ENCODE assay signal across 17 mouse cellular contexts in the genomic region with DNA sequence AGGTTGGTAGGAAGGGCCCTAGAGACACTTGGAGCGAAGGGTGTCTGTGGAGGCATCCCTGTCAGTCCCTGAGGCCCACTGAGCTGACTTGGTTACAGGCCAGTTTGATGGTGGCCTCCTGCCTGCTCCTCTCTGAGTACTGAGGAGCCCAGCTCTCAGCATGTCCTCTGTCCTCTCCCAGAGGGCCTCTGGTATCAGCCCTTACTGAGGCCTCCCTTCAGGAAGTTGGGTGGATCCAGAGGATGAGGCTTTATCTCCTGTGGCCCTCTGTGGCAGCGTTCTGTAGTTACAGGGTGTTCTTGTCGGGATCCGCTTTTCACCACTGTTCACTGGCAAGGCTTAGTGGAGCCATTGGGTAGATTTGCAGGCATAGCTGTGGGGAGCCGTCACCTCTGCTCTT. TPM values are rescaled to one million over a fixed set of nuclear protein-coding genes. Genes with fewer than 3 reads are reported as not detected.
DNase-seq lines count a peak whose midpoint lies in the region; ATAC-seq and TF ChIP-seq lines count a peak whose summit lies in the region.
"Had no signal": no experiment of that assay in that cellular context is flagged by ENCODE, and none has a peak within 500 bp of the region (broad histone marks: within the 10 kb centered on the region; RNA-seq: fewer than 3 reads in every experiment).

No protein-coding gene starts in this region.

- ATAC-seq in hindbrain, embryonic 11.5 days (ENCODE audit: low FRiP score): no peak
- ATAC-seq in intestine, embryonic 16.5 days: peak; percentile 66
- ATAC-seq in megakaryocyte progenitor cell, adult 5-6 weeks (replicated peaks; ENCODE audit: poor library complexity): peak; percentile 56
- ATAC-seq in hindbrain, embryonic 13.5 days (ENCODE audit: low FRiP score): no peak

- no peaks in the 10 kb centered on the region for H3K9me3 ChIP-seq in hindbrain, embryonic 10.5 days
- H3K9me3 ChIP-seq in hindbrain, embryonic 11.5 days (ENCODE audit: control insufficient read depth, low read length): no peaks in the 10 kb centered on the region
- no peaks in the 10 kb centered on the region for H3K9me3 ChIP-seq in intestine, embryonic 16.5 days (ENCODE audit: control insufficient read depth, low read length)
- H3K9me3 ChIP-seq in hindbrain, embryonic 13.5 days: no peaks in the 10 kb centered on the region
- H3K9me3 ChIP-seq: embryonic facial prominence, embryonic 12.5 days; hindbrain, embryonic 15.5 days; midbrain, embryonic 10.5 days had no signal

- no peak overlapping the region for H3K4me3 ChIP-seq in hindbrain, embryonic 10.5 days
- H3K4me3 ChIP-seq in hindbrain, embryonic 11.5 days (ENCODE audit: low read depth, low read length): no peak overlapping the region
- H3K4me3 ChIP-seq in bone marrow, adult 2 months (replicated peaks; ENCODE audit: control insufficient read depth, low read depth, low read length): no peak overlapping the region
- H3K4me3 ChIP-seq in intestine, embryonic 16.5 days (ENCODE audit: low read length): no peak overlapping the region
- no peak overlapping the region for H3K4me3 ChIP-seq in hindbrain, embryonic 13.5 days
- H3K4me3 ChIP-seq: embryonic facial prominence, embryonic 12.5 days; hindbrain, embryonic 15.5 days; layer of hippocampus, adult 2 months; midbrain, embryonic 10.5 days; myocyte had no signal

- no peak overlapping the region for H3K4me2 ChIP-seq in hindbrain, embryonic 11.5 days (replicated peaks; ENCODE audit: low read depth, low read length)
- no peak overlapping the region for H3K4me2 ChIP-seq in intestine, embryonic 16.5 days (ENCODE audit: low read depth, low read length)
- H3K4me2 ChIP-seq in hindbrain, embryonic 13.5 days: no peak overlapping the region
- H3K4me2 ChIP-seq: embryonic facial prominence, embryonic 12.5 days; hindbrain, embryonic 15.5 days had no signal

- no peaks in the 10 kb centered on the region for H3K36me3 ChIP-seq in hindbrain, embryonic 10.5 days
- no peaks in the 10 kb centered on the region for H3K36me3 ChIP-seq in hindbrain, embryonic 11.5 days (ENCODE audit: control insufficient read depth, insufficient read depth, low read length)
- no peaks in the 10 kb centered on the region for H3K36me3 ChIP-seq in intestine, embryonic 16.5 days (ENCODE audit: control insufficient read depth, insufficient read depth, low read length)
- H3K36me3 ChIP-seq in hindbrain, embryonic 13.5 days: no peaks in the 10 kb centered on the region
- H3K36me3 ChIP-seq: embryonic facial prominence, embryonic 12.5 days; hindbrain, embryonic 15.5 days; midbrain, embryonic 10.5 days had no signal

- no peaks in the 10 kb centered on the region for H3K27me3 ChIP-seq in hindbrain, embryonic 10.5 days (ENCODE audit: insufficient read depth, poor library complexity, severe bottlenecking)
- no peaks in the 10 kb centered on the region for H3K27me3 ChIP-seq in hindbrain, embryonic 11.5 days (ENCODE audit: control insufficient read depth, insufficient read depth, low read length)
- H3K27me3 ChIP-seq in intestine, embryonic 16.5 days (replicated peaks; ENCODE audit: control insufficient read depth, insufficient read depth, low read length): no peaks in the 10 kb centered on the region
- H3K27me3 ChIP-seq in hindbrain, embryonic 13.5 days: no peaks in the 10 kb centered on the region
- H3K27me3 ChIP-seq: embryonic facial prominence, embryonic 12.5 days; hindbrain, embryonic 15.5 days had no signal

- no peak for DNase-seq in hindbrain, embryonic 10.5 days (ENCODE audit: low spot score)
- no peak for DNase-seq in hindbrain, embryonic 11.5 days (ENCODE audit: low spot score)
- DNase-seq in left cerebral cortex, postnatal 10 days (ENCODE audit: extremely low spot score in 1 of 2, low spot score in 2 of 2): no peak
- no peak for DNase-seq in urinary bladder, postnatal 4 days (ENCODE audit: low spot score in 2 of 2)
- DNase-seq: adrenal gland, adult 2 months; cerebellum, postnatal 36 days; kidney, adult 9 months; lung, adult 18-20 months had no signal

- 78% methylated on average over 5 of the region's 5 CpGs for WGBS in hindbrain, embryonic 10.5 days
- 74% methylated on average over 5 of the region's 5 CpGs for WGBS in hindbrain, embryonic 11.5 days
- 69% methylated on average over 5 of the region's 5 CpGs for WGBS in bone marrow, adult 2 months
- WGBS in intestine, embryonic 16.5 days: 76% methylated on average over 5 of the region's 5 CpGs
- WGBS in hindbrain, embryonic 13.5 days: 92% methylated on average over 5 of the region's 5 CpGs

- H3K27ac ChIP-seq in hindbrain, embryonic 10.5 days: 0 out of 2 replicates have a peak overlapping the region, but pooled peaks have one; percentile 6
- H3K27ac ChIP-seq in hindbrain, embryonic 11.5 days (ENCODE audit: low read depth, low read length): no peak overlapping the region
- H3K27ac ChIP-seq in bone marrow, adult 2 months (ENCODE audit: control insufficient read depth, insufficient read depth, low read depth, low read length, poor library complexity): peak overlapping the region; percentile 31; the same call in 1 of the 2 replicates
- no peak overlapping the region for H3K27ac ChIP-seq in intestine, embryonic 16.5 days (ENCODE audit: low read length)
- no peak overlapping the region for H3K27ac ChIP-seq in hindbrain, embryonic 13.5 days
- H3K27ac ChIP-seq: embryonic facial prominence, embryonic 12.5 days; hindbrain, embryonic 15.5 days; layer of hippocampus, adult 2 months; midbrain, embryonic 10.5 days had no signal

- no peak for TF ChIP-seq CTCF in bone marrow, adult 2 months (IDR thresholded peaks at IDR 0.05; ENCODE audit: control insufficient read depth, insufficient read depth, low read length)

- H3K4me1 ChIP-seq in hindbrain, embryonic 10.5 days (replicated peaks): peaks cover 5% of the 10 kb centered on the region; the same call in 1 of the 2 replicates
- H3K4me1 ChIP-seq in hindbrain, embryonic 11.5 days (replicated peaks; ENCODE audit: control insufficient read depth, insufficient read depth, low read length): no peaks in the 10 kb centered on the region
- H3K4me1 ChIP-seq in bone marrow, adult 2 months (ENCODE audit: control insufficient read depth, insufficient read depth, low read length): peaks cover 3% of the 10 kb centered on the region
- peaks cover 7% of the 10 kb centered on the region; the same call in 1 of the 2 replicates for H3K4me1 ChIP-seq in intestine, embryonic 16.5 days (ENCODE audit: control insufficient read depth, insufficient read depth, low read length)
- peaks cover 4% of the 10 kb centered on the region for H3K4me1 ChIP-seq in hindbrain, embryonic 13.5 days (replicated peaks)
- H3K4me1 ChIP-seq: embryonic facial prominence, embryonic 12.5 days had no signal

- H3K9ac ChIP-seq in hindbrain, embryonic 11.5 days (ENCODE audit: low read depth, low read length): no peak overlapping the region
- H3K9ac ChIP-seq in intestine, embryonic 16.5 days (ENCODE audit: low read depth, low read length): no peak overlapping the region
- H3K9ac ChIP-seq in hindbrain, embryonic 13.5 days: no peak overlapping the region
- H3K9ac ChIP-seq: embryonic facial prominence, embryonic 12.5 days; hindbrain, embryonic 15.5 days had no signal

- intact Hi-C loops in left cerebral cortex, postnatal 10 days (cut with DNase I): no loop called here

- TF ChIP-seq POLR2A in bone marrow, adult 2 months (IDR thresholded peaks at IDR 0.05; ENCODE audit: borderline replicate concordance, control insufficient read depth, low read depth, low read length): no peak

RNA-seq across cellular contexts. Expression of gene Thbs4, which starts 51.3 kb away (rescaled TPM):
- 1.4 and 2.2 TPM in 2 replicates for polyA plus RNA-seq in hindbrain, embryonic 10.5 days (2016; fragmentation: Nextera tagmentation; extraction: Ambion mirVana)
- polyA plus RNA-seq in hindbrain, embryonic 11.5 days (2014; fragmentation: Nextera tagmentation; extraction: Ambion mirVana): 1.7 and 2.1 TPM in 2 replicates
- polyA plus RNA-seq in bone marrow, adult 2 months (2011; ENCODE audit: insufficient read depth, insufficient read length, low replicate concordance, missing spikeins): 1.2 TPM in 1 of 2 replicates, not detected in the other
- polyA plus RNA-seq in intestine, embryonic 16.5 days (2015; fragmentation: Nextera tagmentation; extraction: Ambion mirVana): 19.6 and 22.0 TPM in 2 replicates
- not detected in 2 replicates for total RNA-seq in megakaryocyte progenitor cell, adult 5-6 weeks (2015)
- total RNA-seq in megakaryocyte progenitor cell, adult 5-6 weeks (2017): 0.30 TPM in 1 of 2 replicates, not detected in the other
- 1 to 10 TPM; 1.3 to 2.3 TPM for total RNA-seq in left cerebral cortex, postnatal 10 days (2021)
- polyA plus RNA-seq in hindbrain, embryonic 13.5 days (2015; fragmentation: Nextera tagmentation; extraction: Ambion mirVana): 1.8 TPM in 2 replicates
- polyA plus RNA-seq: myocyte had no signal

Comparison
In these comparisons a context has a peak if more than half of its experiments do, and no peak if none do; other contexts are left out.
1. H3K27ac ChIP-seq: peak in hindbrain, embryonic 10.5 days (single experiment) and bone marrow, adult 2 months (single experiment); none in hindbrain, embryonic 11.5 days (single experiment), intestine, embryonic 16.5 days (single experiment) and hindbrain, embryonic 13.5 days (single experiment).
2. ATAC-seq: peak in intestine, embryonic 16.5 days (single experiment) and megakaryocyte progenitor cell, adult 5-6 weeks (single experiment); none in hindbrain, embryonic 11.5 days (single experiment) and hindbrain, embryonic 13.5 days (single experiment).